Mouse (Mus musculus) G1E (cell line): Measurements from ENCODE around the gene Pear1.

ENCODE experiments used
- CTCF ChIP-seq: IDR thresholded peaks from 2 replicates; pipeline ENCODE4 v1.5.1; 2012; ENCODE audit warnings: low read depth, low read length, inconsistent platforms, mixed read lengths
- GATA1 ChIP-seq: IDR thresholded peaks from 2 replicates; pipeline ENCODE4 v1.6.1; 2012; ENCODE audit warnings: borderline replicate concordance, low read length, inconsistent platforms, mixed read lengths
- POLR2AphosphoS5 ChIP-seq: IDR thresholded peaks from 2 replicates; pipeline ENCODE4 v1.6.1; 2012; ENCODE audit warnings: low read depth, low read length, inconsistent platforms; ENCODE audit not compliant: insufficient replicate concordance

GRCm38 (mm10) chr3:87854795-87855568, 30.9 kb upstream of the Pear1 start:
- TF ChIP-seq CTCF (no peak), GATA1 (no peak), POLR2AphosphoS5 (no peak)
